Mouse (Mus musculus) hindbrain, embryonic 14.5 days (tissue): Measurements from ENCODE around the gene Alk. TPM values are rescaled to one million over a fixed set of nuclear protein-coding genes. Genes with fewer than 3 reads are reported as not detected.

Experiments
- ATAC-seq: fragments of 200-750 bp; cut with Nextera tagmentation; 2 replicates; pipeline ENCODE4 v1.8.0; 2017; ENCODE audit warnings: moderate number of reproducible peaks, mild to moderate bottlenecking, moderate TSS enrichment, moderate library complexity; ENCODE audit not compliant: low FRiP score
- DNase-seq: peaks from one replicate; pipeline ENCODE4 v3.0.0-alpha.2; 2015; ENCODE audit warnings: low spot score
- H3K27ac ChIP-seq: fragments of 300-500 bp; sonication (generic); 2 replicates; pipeline ENCODE4 v1.5.1; 2014; ENCODE audit warnings: mild to moderate bottlenecking, moderate library complexity
- H3K27me3 ChIP-seq: fragments of 300-500 bp; sonication (generic); 2 replicates; pipeline ENCODE4 v1.6.1; 2014; ENCODE audit warnings: mild to moderate bottlenecking, low read length, mixed read lengths; ENCODE audit not compliant: control insufficient read depth, insufficient read depth
- H3K36me3 ChIP-seq: fragments of 300-500 bp; sonication (generic); replicated peaks from 2 replicates; pipeline ENCODE4 v1.6.1; 2014; ENCODE audit not compliant: control insufficient read depth, insufficient read depth
- H3K4me1 ChIP-seq: fragments of 300-500 bp; sonication (generic); replicated peaks from 2 replicates; pipeline ENCODE4 v1.6.1; 2014; ENCODE audit warnings: antibody characterized with exemption, low read length, mixed read lengths; ENCODE audit not compliant: control insufficient read depth, insufficient read depth
- H3K4me2 ChIP-seq: fragments of 300-500 bp; sonication (generic); replicated peaks from 2 replicates; pipeline ENCODE4 v1.6.1; 2014; ENCODE audit warnings: mild to moderate bottlenecking, moderate library complexity
- H3K4me3 ChIP-seq: fragments of 300-500 bp; sonication (generic); replicated peaks from 2 replicates; pipeline ENCODE4 v1.5.1; 2014; ENCODE audit warnings: mild to moderate bottlenecking, low read length
- H3K9ac ChIP-seq: fragments of 300-500 bp; sonication (generic); 2 replicates; pipeline ENCODE4 v1.6.1; 2014
- H3K9me3 ChIP-seq: fragments of 300-500 bp; sonication (generic); 2 replicates; pipeline ENCODE4 v1.6.1; 2016; ENCODE audit warnings: low read length; ENCODE audit not compliant: control insufficient read depth
- WGBS: fragments of 180-500 bp; shearing (Covaris S2); extraction: QIAGEN DNeasy Blood & Tissue Kit; methylation state at CpG from one replicate; pipeline ENCODE4 v1.1.7; 2014; 5-methylcytosine and 5-hydroxymethylcytosine counted together
- polyA plus RNA-seq: library from polyadenylated mRNA; unstranded; fragments of >200 nt; fragmentation: Nextera tagmentation; extraction: Ambion mirVana; gene quantifications from 2 replicates; pipeline ENCODE4 v1.2.1, GENCODE M21; 2014

Alk gene
- polyA plus RNA-seq, 1 experiment from 2014 or later: 3.2 TPM

DNA sequence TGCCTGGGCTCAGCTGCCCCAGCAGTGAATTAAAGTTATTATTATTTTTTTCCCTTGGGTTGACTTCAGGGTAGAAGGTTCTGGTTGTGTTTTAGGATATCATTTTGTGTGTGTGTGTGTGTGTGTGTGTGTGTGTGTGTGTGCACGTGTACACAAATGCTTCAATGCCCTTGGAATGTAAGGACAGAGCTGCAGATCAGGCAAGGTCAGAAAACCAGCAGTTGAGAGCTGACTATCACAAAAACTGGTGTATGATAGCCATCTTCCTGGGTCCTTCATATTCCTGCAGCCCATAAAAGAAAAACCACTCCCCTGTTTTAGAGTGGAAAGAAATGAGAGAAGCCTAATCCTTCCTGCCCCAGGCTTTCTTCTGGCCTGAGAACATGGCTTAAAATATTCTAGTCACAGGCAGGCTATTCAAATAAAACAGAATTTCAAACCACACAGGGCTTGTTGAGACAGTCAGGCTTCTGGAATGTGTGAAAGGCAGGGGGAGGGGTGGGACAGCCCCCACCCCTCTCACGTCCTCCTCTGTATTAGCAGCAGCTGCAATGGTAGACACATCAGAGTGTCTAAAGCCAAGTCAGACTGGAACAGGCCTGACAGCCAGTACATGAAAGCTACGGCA lies 623.8 kb downstream of the Alk start:
- H3K36me3 ChIP-seq: no peaks in the 10 kb centered on the region
- DNase-seq (peak; percentile 25), ATAC-seq (peak; percentile 84)
- peaks cover 8% of the 10 kb centered on the region for H3K4me1 ChIP-seq
- H3K9ac ChIP-seq: no peak overlapping the region
- WGBS: 20% methylated on average over 3 of the region's 3 CpGs
- H3K27ac ChIP-seq: peak overlapping the region; percentile 10
- H3K4me3 ChIP-seq: no peak overlapping the region
- H3K9me3 ChIP-seq: no peaks in the 10 kb centered on the region
- H3K27me3 ChIP-seq: no peaks in the 10 kb centered on the region
- no peak overlapping the region for H3K4me2 ChIP-seq

DNA sequence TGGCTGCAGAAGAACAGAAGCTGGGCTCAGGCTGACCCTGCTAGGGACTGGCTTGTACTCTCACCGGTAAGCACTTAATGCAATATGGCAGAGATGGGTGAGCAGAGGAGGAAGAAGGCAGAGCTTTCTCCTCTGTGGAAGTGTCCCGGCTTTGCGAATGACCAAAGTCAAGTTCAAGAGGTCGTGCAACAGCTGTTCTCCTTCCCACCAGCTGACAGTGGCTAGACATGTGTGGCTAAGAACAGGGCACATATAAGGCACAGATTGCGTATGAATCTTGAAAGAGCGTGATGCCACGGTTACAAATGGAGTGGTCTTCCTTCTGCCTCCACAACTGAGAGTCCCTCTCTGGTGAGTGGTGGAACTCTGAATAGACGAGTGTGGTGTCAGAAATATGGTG lies 625.3 kb downstream of the Alk start:
- Histone ChIP-seq H3K4me1 (peaks cover 8% of the 10 kb centered on the region), H3K27me3 (no peaks in the 10 kb centered on the region), H3K9ac (no peak overlapping the region), H3K27ac (no peak overlapping the region), H3K36me3 (no peaks in the 10 kb centered on the region), H3K4me3 (no peak overlapping the region), H3K9me3 (no peaks in the 10 kb centered on the region), H3K4me2 (no peak overlapping the region)
- ATAC-seq (no peak), DNase-seq (no peak)
- WGBS: 90% methylated on average over 8 of the region's 8 CpGs

DNA sequence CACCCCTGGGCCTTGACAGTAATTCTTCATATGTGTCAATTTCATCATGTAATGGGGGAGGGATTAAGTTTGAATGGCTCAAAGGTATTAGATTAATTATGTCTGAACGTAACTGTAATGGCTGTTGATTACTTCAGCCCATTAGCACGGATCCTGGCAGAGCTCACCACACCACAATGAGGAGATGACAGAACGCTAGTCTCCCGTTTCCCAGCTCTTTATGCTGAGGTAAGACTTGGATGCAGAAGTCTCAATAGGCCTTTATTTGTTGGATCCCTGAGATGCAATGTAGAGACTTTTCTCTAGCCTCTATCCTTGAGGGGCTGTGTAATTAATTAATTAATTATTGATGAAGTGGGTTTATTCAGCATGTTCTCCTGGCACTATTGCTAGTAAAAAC lies 627.8 kb downstream of the Alk start:
- no peaks in the 10 kb centered on the region for H3K27me3 ChIP-seq
- H3K4me3 ChIP-seq: no peak overlapping the region
- H3K36me3 ChIP-seq: no peaks in the 10 kb centered on the region

DNA sequence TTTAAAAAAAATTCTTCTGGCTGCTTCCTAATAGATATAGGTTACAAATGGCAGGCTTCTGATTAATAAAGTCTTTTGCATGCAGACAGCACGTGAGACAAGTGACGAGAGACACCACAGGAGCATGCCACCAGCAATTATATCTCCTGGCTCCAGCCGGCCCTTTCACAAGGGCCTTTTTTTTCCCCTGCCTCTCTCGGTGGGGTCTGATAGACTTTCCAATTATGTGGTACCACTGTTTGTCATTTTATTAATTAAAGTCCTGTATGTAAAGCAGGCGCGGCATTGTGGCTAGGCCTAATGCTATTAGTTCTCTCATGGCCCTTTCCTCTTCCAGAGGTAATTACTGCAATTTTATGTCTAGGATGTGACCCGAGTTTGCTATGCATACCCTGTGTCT lies 630.7 kb downstream of the Alk start:
- H3K4me1 ChIP-seq: no peaks in the 10 kb centered on the region; the same call in 1 of the 2 replicates
- 53% methylated on average over 7 of the region's 7 CpGs for WGBS
- no peak for ATAC-seq
- no peak overlapping the region for H3K4me2 ChIP-seq
- no peaks in the 10 kb centered on the region for H3K27me3 ChIP-seq
- DNase-seq: no peak
- H3K27ac ChIP-seq: no peak overlapping the region
- no peaks in the 10 kb centered on the region for H3K36me3 ChIP-seq
- no peak overlapping the region for H3K9ac ChIP-seq
- H3K9me3 ChIP-seq: no peaks in the 10 kb centered on the region
- no peak overlapping the region for H3K4me3 ChIP-seq

More for the DNA sequence above, 627.8 kb downstream of the Alk start:
- Histone ChIP-seq H3K4me1 (peaks cover 8% of the 10 kb centered on the region), H3K9me3 (no peaks in the 10 kb centered on the region), H3K27ac (no peak overlapping the region), H3K4me2 (no peak overlapping the region), H3K9ac (no peak overlapping the region)
- DNase-seq: no peak
- 52% methylated on average over 4 of the region's 4 CpGs for WGBS
- ATAC-seq: no peak

DNA sequence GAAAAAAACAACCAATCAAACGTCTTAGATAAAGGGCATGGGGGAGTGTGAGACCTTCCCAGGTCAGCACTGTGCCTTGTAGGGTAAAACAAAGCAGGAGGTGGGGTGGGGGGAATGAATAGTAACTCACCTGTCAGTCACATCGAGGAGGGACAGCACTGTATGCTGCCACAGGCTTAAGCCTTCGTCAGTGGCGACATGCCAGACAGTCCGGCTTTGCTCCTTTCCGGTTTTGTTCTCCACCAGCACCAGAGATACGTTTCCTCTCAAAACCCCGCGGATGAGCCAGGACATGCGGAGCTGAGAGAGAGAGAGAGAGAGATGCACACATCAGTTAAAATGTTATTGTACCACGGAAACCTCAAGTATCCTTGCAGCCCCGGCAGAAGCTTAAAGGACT lies 637.1 kb downstream of the Alk start:
- whole genome bisulfite sequencing: 77% methylated on average over 12 of the region's 12 CpGs
- Histone ChIP-seq H3K9ac (no peak overlapping the region), H3K4me2 (no peak overlapping the region), H3K4me3 (no peak overlapping the region), H3K9me3 (no peaks in the 10 kb centered on the region), H3K36me3 (no peaks in the 10 kb centered on the region), H3K4me1 (0 out of 2 replicates have a peak, but pooled peaks cover 9% of the 10 kb centered on the region), H3K27me3 (no peaks in the 10 kb centered on the region), H3K27ac (no peak overlapping the region)
- no peak for ATAC-seq
- no peak for DNase-seq

DNA sequence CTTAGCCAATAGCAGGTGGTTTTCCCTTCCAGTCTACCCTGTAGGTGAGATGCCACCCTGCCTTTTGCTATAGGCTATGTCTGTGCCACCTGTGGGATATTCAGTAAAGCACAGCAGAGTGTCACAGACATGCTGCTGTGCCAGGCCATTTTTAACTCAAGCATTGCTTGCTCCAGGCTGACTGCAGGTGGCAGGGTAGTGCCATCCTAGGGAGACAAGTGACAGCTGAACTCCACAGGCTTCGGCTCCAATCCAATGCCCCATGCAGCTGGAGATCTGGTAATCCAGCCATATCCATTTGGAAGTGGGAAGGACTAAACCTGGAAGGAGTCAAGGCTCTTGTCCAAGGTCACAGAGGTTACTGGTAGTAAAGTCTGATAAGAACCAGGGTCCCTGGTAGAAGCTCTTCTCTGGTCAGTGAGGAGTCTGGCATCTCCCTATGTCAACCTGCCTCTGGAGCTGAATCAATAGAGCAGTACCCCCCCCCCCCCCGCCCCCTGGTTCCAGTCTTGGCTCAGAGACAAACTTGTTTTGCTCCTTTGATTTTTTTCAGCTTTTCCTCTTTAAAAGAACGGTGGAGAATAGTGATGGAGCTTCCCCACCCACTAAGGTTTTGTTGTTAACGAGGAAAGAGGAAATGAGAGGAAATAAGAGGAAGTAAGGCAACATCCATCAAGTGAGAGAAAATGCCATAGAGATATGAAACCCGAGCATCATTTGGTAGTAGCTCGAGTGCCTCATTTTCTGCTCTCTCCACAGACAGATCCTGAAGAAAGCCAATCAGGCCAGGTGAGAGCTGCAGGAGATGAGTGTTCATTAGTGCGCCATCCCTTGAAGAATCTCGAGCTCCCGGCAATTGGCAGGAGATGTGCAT lies 638.5 kb downstream of the Alk start:
- Histone ChIP-seq H3K4me1 (0 out of 2 replicates have a peak, but pooled peaks cover 9% of the 10 kb centered on the region), H3K27ac (no peak overlapping the region), H3K4me2 (no peak overlapping the region), H3K9ac (no peak overlapping the region), H3K9me3 (no peaks in the 10 kb centered on the region), H3K4me3 (no peak overlapping the region), H3K36me3 (no peaks in the 10 kb centered on the region), H3K27me3 (no peaks in the 10 kb centered on the region)
- DNase-seq: peak; percentile 77
- ATAC-seq: peak; percentile 76; the same call in 1 of the 2 replicates
- 74% methylated on average over 9 of the region's 9 CpGs for WGBS

DNA sequence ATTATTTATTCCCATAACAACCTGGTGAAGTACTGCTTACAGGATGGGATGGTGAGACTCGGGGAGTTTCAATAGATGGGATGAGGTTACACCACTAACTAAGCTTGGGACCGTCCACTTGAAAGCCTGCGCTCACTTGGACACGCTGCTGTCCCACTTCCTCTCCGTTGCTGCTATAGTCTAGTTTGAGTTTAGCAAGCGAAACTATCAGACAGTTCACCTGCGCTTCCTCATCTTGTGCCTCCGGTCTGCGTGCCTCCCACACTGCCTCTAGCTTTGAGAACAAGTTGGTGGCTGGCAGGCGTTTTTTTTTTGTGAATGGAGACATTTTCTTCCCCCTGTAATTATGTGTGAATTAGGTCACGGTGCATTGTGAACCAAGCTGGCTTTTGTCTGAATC lies 639.8 kb downstream of the Alk start:
- H3K9ac ChIP-seq: no peak overlapping the region
- WGBS: 55% methylated on average over 11 of the region's 11 CpGs
- no peaks in the 10 kb centered on the region for H3K27me3 ChIP-seq
- H3K4me1 ChIP-seq: 0 out of 2 replicates have a peak, but pooled peaks cover 9% of the 10 kb centered on the region
- no peaks in the 10 kb centered on the region for H3K9me3 ChIP-seq
- H3K27ac ChIP-seq: no peak overlapping the region
- no peak overlapping the region for H3K4me2 ChIP-seq
- no peak overlapping the region for H3K4me3 ChIP-seq
- ATAC-seq (no peak), DNase-seq (no peak)
- H3K36me3 ChIP-seq: no peaks in the 10 kb centered on the region

DNA sequence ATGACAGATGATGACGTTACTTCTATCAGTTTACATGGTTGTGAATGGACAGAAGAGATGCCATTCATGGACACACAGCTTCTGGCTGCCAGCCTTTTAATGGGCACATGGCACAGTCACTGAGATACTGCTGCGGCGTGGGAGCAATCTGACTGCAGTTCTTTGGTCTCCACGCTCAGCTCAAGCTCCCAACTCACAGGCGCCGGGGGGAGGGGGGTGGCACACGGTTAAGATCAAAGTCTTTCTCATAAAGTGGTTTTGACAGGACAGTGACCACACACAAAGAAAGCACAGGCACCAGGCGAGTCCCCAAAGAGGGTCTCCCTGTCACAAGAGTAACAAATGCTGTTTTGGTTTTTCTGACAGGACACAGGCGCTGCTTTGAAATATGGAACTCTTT lies 641.7 kb downstream of the Alk start:
- Histone ChIP-seq H3K27me3 (no peaks in the 10 kb centered on the region), H3K36me3 (no peaks in the 10 kb centered on the region), H3K9ac (no peak overlapping the region), H3K4me3 (no peak overlapping the region), H3K4me2 (0 out of 2 replicates have a peak overlapping the region, but pooled peaks have one; percentile 2), H3K9me3 (no peaks in the 10 kb centered on the region), H3K4me1 (0 out of 2 replicates have a peak, but pooled peaks cover 9% of the 10 kb centered on the region), H3K27ac (no peak overlapping the region)
- 38% methylated on average over 9 of the region's 9 CpGs for WGBS
- ATAC-seq (no peak), DNase-seq (no peak)

DNA sequence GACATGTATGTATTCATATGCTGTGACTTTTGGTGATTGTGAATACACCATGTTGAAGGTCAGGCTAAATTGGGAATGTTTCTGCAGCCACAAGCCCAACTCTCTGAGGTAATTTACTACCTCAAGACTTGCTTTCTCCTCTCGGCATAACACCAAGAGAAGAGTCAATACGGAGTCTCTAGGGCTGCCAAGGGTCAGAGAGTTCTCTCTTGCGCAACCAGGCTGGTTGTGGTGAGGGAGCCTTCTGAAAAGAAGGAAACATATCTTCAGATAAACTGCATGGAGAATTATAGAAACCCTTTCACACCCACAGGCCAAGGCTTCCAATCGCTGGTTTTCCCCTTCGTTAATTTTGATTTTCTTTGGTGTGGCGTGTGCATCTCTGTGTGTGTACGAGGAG lies 649.4 kb downstream of the Alk start:
- Histone ChIP-seq H3K27me3 (no peaks in the 10 kb centered on the region), H3K36me3 (no peaks in the 10 kb centered on the region), H3K4me2 (no peak overlapping the region), H3K9ac (no peak overlapping the region), H3K4me3 (no peak overlapping the region), H3K4me1 (0 out of 2 replicates have a peak, but pooled peaks cover 3% of the 10 kb centered on the region), H3K27ac (no peak overlapping the region; the same call in 1 of the 2 replicates), H3K9me3 (no peaks in the 10 kb centered on the region)
- 84% methylated on average over 7 of the region's 7 CpGs for WGBS
- DNase-seq (no peak), ATAC-seq (no peak)
